Mouse (Mus musculus) brain, embryonic 14.5 days (tissue): ENCODE results near the gene Grm3.

Experiments
- CTCF ChIP-seq: fragments of 200-500 bp; IDR thresholded peaks from 2 replicates; pipeline ENCODE4 v1.5.1; 2012; ENCODE audit warnings: inconsistent platforms, mild to moderate bottlenecking, moderate library complexity, borderline replicate concordance; ENCODE audit not compliant: insufficient read depth, insufficient read length; ENCODE audit errors: extremely low read depth
- POLR2A ChIP-seq: fragments of 200-500 bp; IDR thresholded peaks from 2 replicates; pipeline ENCODE4 v1.6.1; 2012; ENCODE audit warnings: mild to moderate bottlenecking, inconsistent platforms, borderline replicate concordance; ENCODE audit not compliant: poor library complexity, insufficient read depth, insufficient read length, severe bottlenecking; ENCODE audit errors: extremely low read depth

GRCm38 (mm10) chr5:9511027-9511426 lies 213.9 kb downstream of the Grm3 start:
- TF ChIP-seq CTCF (no peak), POLR2A (no peak)
